Mouse (Mus musculus) stomach, postnatal 0 days (tissue): ENCODE measurements around the gene Surf2.

Experiments used
- CTCF ChIP-seq: IDR thresholded peaks from 2 replicates; pipeline ENCODE4 v1.5.1; 2016; ENCODE audit warnings: antibody characterized with exemption, low read depth, mild to moderate bottlenecking, moderate library complexity
- EP300 ChIP-seq: optimal IDR thresholded peaks from 2 replicates; pipeline ENCODE3; 2016; ENCODE audit warnings: antibody characterized with exemption

DNA sequence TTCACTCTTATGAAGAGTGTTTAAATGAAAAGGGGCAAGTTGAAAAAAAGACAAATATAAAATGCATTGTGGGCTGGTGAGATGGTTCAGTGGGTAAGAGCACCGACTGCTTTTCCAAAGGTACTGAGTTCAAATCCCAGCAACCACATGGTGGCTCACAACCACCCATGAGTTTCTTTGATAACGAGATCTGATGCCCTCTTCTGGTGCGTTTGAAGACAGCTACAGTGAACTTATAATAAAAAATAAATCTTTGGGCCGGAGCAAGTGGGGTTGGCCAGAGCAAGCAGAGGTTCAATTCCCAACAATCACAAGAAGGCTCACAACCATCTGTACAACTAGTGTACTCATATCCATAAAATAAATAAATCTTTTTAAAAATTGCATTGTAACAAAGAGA is 20.3 kb upstream of the Surf2 start:
- TF ChIP-seq CTCF = 0 out of 2 replicates have a peak, but pooled peaks have one; percentile 13
- no peak for TF ChIP-seq EP300
